Mouse (Mus musculus) frontal cortex, postnatal 25 days (tissue): ENCODE results near the gene Cfap299.
"Not testable (repeated sequence)": the region's sequence is repeated elsewhere in the genome, so short reads cannot be mapped to it uniquely, and the experiment has no call there.

ENCODE experiments used
- DNase-seq, 2 experiments: peaks; one replicate each; pipeline ENCODE4 v3.0.0; 2022; ENCODE audit warnings: low spot score in 2 of 2

The Cfap299 gene

GRCm38 (mm10) chr5:98523783-98524182 is 194.7 kb downstream of the Cfap299 start:
- no peak for DNase-seq

- no peak for DNase-seq
These were observed 212.2 kb downstream of the Cfap299 start for GRCm38 (mm10) chr5:98541333-98541732.

GRCm38 (mm10) chr5:98550285-98550684 is 221.2 kb downstream of the Cfap299 start:
- no peak for DNase-seq

GRCm38 (mm10) chr5:98550873-98551272 is 221.8 kb downstream of the Cfap299 start:
- DNase-seq = no peak

DNA sequence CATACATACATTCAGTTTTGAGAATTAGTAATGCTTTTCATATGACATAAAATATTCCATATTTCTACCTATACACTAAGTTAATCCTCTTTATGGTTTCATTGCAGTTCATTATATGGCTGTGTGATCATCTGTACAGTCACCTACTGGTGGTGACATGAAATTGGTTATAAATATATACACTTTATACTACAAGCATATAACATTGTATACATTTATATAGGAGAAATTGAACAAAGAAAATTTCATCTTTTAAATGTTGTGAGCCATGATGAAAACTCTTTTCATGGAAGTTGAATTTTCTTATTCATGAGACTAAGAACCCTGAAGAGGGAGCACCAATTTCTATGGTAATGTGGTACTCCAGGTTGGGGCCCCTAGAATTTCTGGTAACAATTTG is 223.3 kb downstream of the Cfap299 start, which contains the start of gene Gm11111:
Gene Gm11111, plus strand, starts transcription at position 301 of the 400 bp plus-strand sequence.
- no peak for DNase-seq

DNA sequence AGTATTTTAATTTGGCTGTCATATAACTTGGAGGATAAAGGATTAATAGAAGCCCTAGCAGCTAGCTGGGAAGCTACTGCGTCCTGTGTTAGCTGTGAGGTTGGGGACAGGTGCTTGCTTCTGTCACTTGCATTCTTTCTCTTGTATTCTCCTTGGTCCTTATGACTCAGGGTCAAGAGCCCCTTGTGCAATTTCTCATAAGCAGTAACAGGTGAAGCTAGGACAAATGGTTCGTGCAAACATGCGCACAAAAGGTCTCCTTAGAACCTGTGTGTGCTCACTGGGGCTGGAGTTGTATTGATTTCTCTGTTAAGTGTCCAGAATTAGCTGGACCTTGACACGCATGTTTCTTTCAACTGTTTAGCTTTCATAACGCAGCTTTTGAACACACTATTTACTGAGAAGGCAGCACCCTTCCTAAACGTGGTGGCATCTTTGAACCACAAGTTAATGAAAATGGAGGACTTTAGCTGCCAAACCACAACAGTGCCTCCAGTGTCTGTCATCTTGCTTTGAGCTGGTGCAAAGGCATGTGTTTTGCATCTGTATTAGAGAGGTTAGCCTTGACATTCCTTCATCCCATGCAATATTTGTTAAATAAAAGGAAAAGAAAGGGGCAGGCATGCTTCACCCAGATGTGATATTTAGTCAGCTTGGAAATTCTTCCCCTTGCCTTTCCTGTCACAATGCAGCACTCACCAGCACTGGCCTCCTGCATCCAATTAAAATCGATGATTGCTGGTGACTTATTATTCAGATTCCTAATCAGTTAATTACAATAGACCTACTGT is 223.9 kb downstream of the Cfap299 start:
- DNase-seq = no peak

DNA sequence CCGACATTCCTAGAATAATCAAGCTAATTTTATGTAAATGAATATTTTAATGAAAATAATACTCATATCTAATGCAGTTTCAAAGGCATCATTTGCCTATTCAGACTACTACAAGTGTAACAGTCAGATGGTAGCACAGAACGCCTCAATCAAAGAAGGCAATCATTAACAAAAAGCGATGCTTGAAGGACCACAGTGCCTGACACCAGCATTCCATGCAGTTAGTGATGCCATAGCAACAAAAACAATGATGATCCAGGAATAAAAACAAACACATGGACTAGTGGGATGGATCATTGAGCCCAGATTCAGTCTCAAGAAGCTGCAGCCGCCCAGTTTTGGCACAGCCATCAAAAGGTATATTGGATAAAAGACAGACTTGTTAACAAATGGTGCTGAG is 232.2 kb downstream of the Cfap299 start:
- no peak for DNase-seq

GRCm38 (mm10) chr5:98562806-98563205 is 233.7 kb downstream of the Cfap299 start:
- DNase-seq = no peak

GRCm38 (mm10) chr5:98563801-98564200 is 234.7 kb downstream of the Cfap299 start:
- no peak for DNase-seq

GRCm38 (mm10) chr5:98566461-98567193 is 237.5 kb downstream of the Cfap299 start:
- DNase-seq = no peak

- no peak for DNase-seq
These were observed 239.4 kb downstream of the Cfap299 start for GRCm38 (mm10) chr5:98568481-98568880.

GRCm38 (mm10) chr5:98569029-98569513 is 240.0 kb downstream of the Cfap299 start:
- no peak for DNase-seq

- no peak for DNase-seq
These were observed 243.3 kb downstream of the Cfap299 start for GRCm38 (mm10) chr5:98572392-98572791.

GRCm38 (mm10) chr5:98574711-98575470 is 245.8 kb downstream of the Cfap299 start:
- no peak for DNase-seq

DNA sequence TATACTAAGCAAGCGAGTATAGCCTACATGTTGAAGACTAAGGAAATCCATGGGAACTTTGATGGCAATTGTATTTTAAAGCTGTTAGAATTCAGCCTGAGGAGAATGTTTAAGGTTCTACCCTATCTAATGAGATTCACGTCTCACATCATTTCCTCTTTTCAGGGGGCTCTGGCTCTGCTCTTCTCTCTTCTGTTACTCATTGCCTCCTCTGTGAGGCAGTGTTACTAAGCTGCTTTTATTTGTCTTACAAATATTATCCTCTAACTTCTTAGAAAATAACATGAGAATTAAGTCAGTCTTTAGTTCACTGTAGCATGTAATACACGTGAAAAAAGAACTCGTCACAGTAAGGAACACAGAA is 246.3 kb downstream of the Cfap299 start:
- DNase-seq = no peak

DNA sequence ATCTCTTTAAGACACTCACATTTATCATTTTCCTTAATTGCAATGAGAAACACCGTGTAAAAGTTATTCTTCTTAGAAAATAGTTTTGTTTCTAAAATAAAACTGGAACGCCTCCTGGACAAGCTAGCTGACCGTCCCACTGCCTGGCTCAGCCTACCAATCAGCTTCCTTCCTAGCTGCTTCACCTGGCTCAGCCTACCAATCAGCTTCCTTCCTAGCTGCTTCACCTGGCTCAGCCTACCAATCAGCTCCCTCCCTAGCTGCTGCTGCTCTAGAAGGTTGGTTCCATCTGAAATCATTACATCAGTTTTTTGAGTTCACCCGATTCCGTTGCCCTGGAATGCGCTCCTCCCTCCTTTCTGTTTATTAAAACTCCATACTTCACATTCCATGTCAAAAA is 247.4 kb downstream of the Cfap299 start:
- not testable (repeated sequence) for DNase-seq

DNA sequence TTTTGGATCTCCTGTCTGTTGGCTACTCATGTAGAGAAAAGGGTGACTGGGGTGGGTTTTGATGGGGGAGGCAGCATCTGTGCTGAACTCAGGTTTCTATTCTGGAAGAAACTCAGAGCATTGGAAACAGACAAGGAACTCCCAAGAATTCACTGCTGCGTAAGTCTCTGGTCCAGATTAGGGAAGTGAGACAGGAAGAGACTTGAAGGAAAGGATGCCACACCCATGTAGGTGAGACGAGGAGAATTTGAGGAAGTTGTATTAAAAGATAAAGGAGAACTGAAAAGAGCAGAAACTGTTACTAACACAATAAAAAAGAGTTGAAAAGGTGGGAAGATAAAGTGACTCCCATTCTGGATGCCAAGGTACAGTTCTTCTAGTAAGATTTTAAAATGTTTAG is 249.3 kb downstream of the Cfap299 start:
- DNase-seq = no peak

DNA sequence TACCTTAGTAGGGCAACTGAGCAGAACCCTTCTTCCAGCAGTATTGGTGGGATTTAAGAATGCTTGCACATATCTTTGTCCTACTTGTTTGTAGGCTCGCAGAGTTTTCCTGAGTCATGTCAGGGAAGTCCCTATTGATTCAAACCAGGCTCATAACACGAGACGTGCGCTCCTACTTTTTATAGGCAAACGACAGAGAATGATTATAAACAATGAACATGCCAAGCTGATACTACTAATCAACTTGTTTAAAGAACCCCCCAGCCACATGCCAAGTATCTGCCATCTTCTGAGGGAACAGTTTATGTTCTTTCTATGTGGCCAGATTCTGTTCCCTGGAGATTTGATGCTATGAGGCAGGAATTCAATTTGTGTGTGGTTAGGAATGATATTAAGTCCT is 251.7 kb downstream of the Cfap299 start:
- no peak for DNase-seq

DNA sequence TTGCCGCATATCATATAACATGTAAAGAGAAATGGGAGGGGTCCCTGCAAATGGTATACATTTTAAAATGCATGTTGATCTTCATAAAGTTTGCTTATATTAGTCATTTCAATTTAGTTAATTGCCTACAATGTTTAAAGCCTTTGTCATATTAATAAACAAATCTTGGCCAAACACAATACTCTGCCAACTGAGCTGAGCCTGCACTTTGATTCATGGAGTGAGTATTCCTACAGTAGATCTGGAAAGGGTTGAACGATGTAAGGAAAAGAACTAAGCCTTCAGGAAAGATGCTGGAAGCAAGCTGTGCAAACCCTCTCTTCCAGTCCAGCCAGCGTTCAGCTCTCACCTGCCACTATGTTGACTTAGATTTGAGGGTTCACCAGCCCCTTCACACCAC is 252.9 kb downstream of the Cfap299 start:
- no peak for DNase-seq

DNA sequence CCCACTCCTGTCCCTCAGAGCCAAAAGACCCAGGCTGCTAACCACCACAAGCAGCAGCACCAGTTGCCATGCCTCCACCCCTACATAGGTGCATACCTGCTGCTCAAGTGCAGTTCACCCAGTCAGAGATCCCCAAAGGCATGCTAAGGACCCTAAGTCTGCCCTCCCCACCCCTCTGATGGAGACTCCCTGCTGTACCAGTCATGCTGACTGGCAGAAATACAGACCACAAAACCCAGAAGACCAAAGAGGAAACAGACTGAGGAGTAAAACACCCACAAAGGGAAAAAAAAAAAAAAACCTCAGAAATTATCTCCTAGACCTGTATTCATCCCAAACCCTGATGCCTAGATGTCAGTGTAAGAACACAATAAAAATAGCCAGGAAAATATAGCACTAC is 256.8 kb downstream of the Cfap299 start:
- no peak for DNase-seq

GRCm38 (mm10) chr5:98613511-98613910 is 284.4 kb downstream of the Cfap299 start:
- DNase-seq = no peak

GRCm38 (mm10) chr5:98616902-98617301 is 287.8 kb downstream of the Cfap299 start:
- DNase-seq = no peak
